Mouse (Mus musculus): ENCODE data around the gene BC035044. TPM values are rescaled to one million over a fixed set of nuclear protein-coding genes. Genes with fewer than 3 reads are reported as not detected.
"Not testable (repeated sequence)": the region's sequence is repeated elsewhere in the genome, so short reads cannot be mapped to it uniquely, and the experiment has no call there.

The BC035044 gene
- polyA plus RNA-seq, 1 experiment, result 0.45 TPM

GRCm38 (mm10) chr6:128842945-128843478, 47.9 kb downstream of the BC035044 start:
- Histone ChIP-seq H3K27me3 (replicated peaks; ENCODE audit: control insufficient read depth, insufficient read depth, low read length) (no peaks in the 10 kb centered on the region), H3K4me1 (ENCODE audit: control insufficient read depth, insufficient read depth, low read length) (no peaks in the 10 kb centered on the region; the same call in 1 of the 2 replicates), H3K36me3 (ENCODE audit: control insufficient read depth, insufficient read depth, low read length) (no peaks in the 10 kb centered on the region), H3K27ac (ENCODE audit: insufficient read depth, low read depth, low read length) (peak overlapping the region; percentile 75), H3K4me3 (ENCODE audit: insufficient read depth, low read depth, low read length) (peak overlapping the region; percentile 80)
- TF ChIP-seq CTCF (conservative IDR thresholded peaks at IDR 0.05; ENCODE audit: insufficient read depth, insufficient read length, low read depth, low read length) (peak; percentile 19; the same call in 1 of the 2 replicates), POLR2A (IDR thresholded peaks at IDR 0.05; ENCODE audit: low read depth, low read length) (no peak)
- WGBS, result 0% methylated on average over 44 of the region's 44 CpGs
- DNase-seq, result peak; percentile 96

- WGBS, result under 1% methylated on average over 20 of the region's 20 CpGs
- TF ChIP-seq CTCF (conservative IDR thresholded peaks at IDR 0.05; ENCODE audit: insufficient read depth, insufficient read length, low read depth, low read length) (no peak), POLR2A (IDR thresholded peaks at IDR 0.05; ENCODE audit: low read depth, low read length) (no peak)
- peak overlapping the region; percentile 75 for H3K27ac ChIP-seq (ENCODE audit: insufficient read depth, low read depth, low read length)
- no peaks in the 10 kb centered on the region for H3K27me3 ChIP-seq (replicated peaks; ENCODE audit: control insufficient read depth, insufficient read depth, low read length)
- peak overlapping the region; percentile 80 for H3K4me3 ChIP-seq (ENCODE audit: insufficient read depth, low read depth, low read length)
- no peak for DNase-seq
- H3K36me3 ChIP-seq (ENCODE audit: control insufficient read depth, insufficient read depth, low read length), result no peaks in the 10 kb centered on the region
- no peaks in the 10 kb centered on the region; the same call in 1 of the 2 replicates for H3K4me1 ChIP-seq (ENCODE audit: control insufficient read depth, insufficient read depth, low read length)
Observed at GRCm38 (mm10) chr6:128842356-128842944, 48.5 kb downstream of the BC035044 start.

GRCm38 (mm10) chr6:128841327-128842089, 49.4 kb downstream of the BC035044 start:
- H3K36me3 ChIP-seq (ENCODE audit: control insufficient read depth, insufficient read depth, low read length), result no peaks in the 10 kb centered on the region
- no peaks in the 10 kb centered on the region for H3K27me3 ChIP-seq (replicated peaks; ENCODE audit: control insufficient read depth, insufficient read depth, low read length)
- no peak for TF ChIP-seq POLR2A (IDR thresholded peaks at IDR 0.05; ENCODE audit: low read depth, low read length)
- no peak overlapping the region for H3K27ac ChIP-seq (ENCODE audit: insufficient read depth, low read depth, low read length)
- no peaks in the 10 kb centered on the region; the same call in 1 of the 2 replicates for H3K4me1 ChIP-seq (ENCODE audit: control insufficient read depth, insufficient read depth, low read length)
- no peak for DNase-seq
- no peak overlapping the region for H3K4me3 ChIP-seq (ENCODE audit: insufficient read depth, low read depth, low read length)
- WGBS, result 58% methylated on average over 4 of the region's 4 CpGs

- H3K27ac ChIP-seq (ENCODE audit: insufficient read depth, low read depth, low read length); H3K4me3 ChIP-seq (ENCODE audit: insufficient read depth, low read depth, low read length); H3K36me3 ChIP-seq (ENCODE audit: control insufficient read depth, insufficient read depth, low read length); H3K27me3 ChIP-seq (replicated peaks; ENCODE audit: control insufficient read depth, insufficient read depth, low read length); DNase-seq; H3K4me1 ChIP-seq (ENCODE audit: control insufficient read depth, insufficient read depth, low read length): not testable (repeated sequence)
- 86% methylated on average over 3 of the region's 3 CpGs for WGBS
Observed at GRCm38 (mm10) chr6:128840669-128841068, 50.3 kb downstream of the BC035044 start.

DNA sequence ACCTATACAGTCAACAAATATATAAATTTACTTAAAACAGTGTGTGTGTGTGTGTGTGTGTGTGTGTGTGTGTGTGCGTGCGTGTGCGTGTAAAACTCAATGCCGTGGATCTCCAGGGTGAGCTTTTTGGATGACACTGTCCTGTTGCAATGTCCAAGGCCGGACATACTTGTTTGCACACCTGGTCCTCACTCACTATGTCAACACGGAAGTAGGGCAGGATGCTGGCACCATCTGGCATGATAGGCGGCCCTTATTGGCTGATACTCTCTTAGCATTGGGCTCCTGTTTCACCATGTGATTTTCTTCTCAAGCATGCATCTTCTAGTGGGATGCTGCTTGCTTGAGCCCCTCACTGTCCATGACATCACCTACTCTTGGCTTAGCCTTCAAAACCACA, 51.0 kb downstream of the BC035044 start:
- DNase-seq, result no peak
- Histone ChIP-seq H3K27ac (ENCODE audit: insufficient read depth, low read depth, low read length) (no peak overlapping the region), H3K36me3 (ENCODE audit: control insufficient read depth, insufficient read depth, low read length) (no peaks in the 10 kb centered on the region), H3K4me1 (ENCODE audit: control insufficient read depth, insufficient read depth, low read length) (no peaks in the 10 kb centered on the region; the same call in 1 of the 2 replicates), H3K27me3 (replicated peaks; ENCODE audit: control insufficient read depth, insufficient read depth, low read length) (no peaks in the 10 kb centered on the region), H3K4me3 (ENCODE audit: insufficient read depth, low read depth, low read length) (no peak overlapping the region)
- 55% methylated on average over 7 of the region's 7 CpGs for WGBS
- TF ChIP-seq POLR2A (IDR thresholded peaks at IDR 0.05; ENCODE audit: low read depth, low read length), result no peak
- no peak for TF ChIP-seq CTCF (conservative IDR thresholded peaks at IDR 0.05; ENCODE audit: insufficient read depth, insufficient read length, low read depth, low read length)

- no peaks in the 10 kb centered on the region for H3K27me3 ChIP-seq (replicated peaks; ENCODE audit: control insufficient read depth, insufficient read depth, low read length)
- H3K4me1 ChIP-seq (ENCODE audit: control insufficient read depth, insufficient read depth, low read length), result no peaks in the 10 kb centered on the region; the same call in 1 of the 2 replicates
- peak overlapping the region; percentile 95 for H3K4me3 ChIP-seq (ENCODE audit: insufficient read depth, low read depth, low read length)
- TF ChIP-seq CTCF (conservative IDR thresholded peaks at IDR 0.05; ENCODE audit: insufficient read depth, insufficient read length, low read depth, low read length) (peak; percentile 88), POLR2A (IDR thresholded peaks at IDR 0.05; ENCODE audit: low read depth, low read length) (no peak)
- H3K36me3 ChIP-seq (ENCODE audit: control insufficient read depth, insufficient read depth, low read length), result no peaks in the 10 kb centered on the region
- under 1% methylated on average over 17 of the region's 17 CpGs for WGBS
- DNase-seq, result peak; percentile 93
- H3K27ac ChIP-seq (ENCODE audit: insufficient read depth, low read depth, low read length), result peak overlapping the region; percentile 54
Observed at GRCm38 (mm10) chr6:128839266-128839771, 51.6 kb downstream of the BC035044 start.

Data from kidney, adult 2 months (tissue).